Mouse (Mus musculus) small intestine, adult 2 months (tissue): ENCODE data around the gene Gramd1b.

ENCODE experiments used
- CTCF ChIP-seq: fragments of 200-500 bp; IDR thresholded peaks from 2 replicates; pipeline ENCODE4 v1.5.1; 2012; ENCODE audit warnings: low read depth, mild to moderate bottlenecking, control low read depth, inconsistent platforms, low read length, moderate library complexity, mixed read lengths; ENCODE audit not compliant: insufficient replicate concordance, insufficient read length; ENCODE audit errors: extremely low read depth
- POLR2A ChIP-seq: fragments of 200-500 bp; IDR thresholded peaks from 2 replicates; pipeline ENCODE4 v1.6.1; 2012; ENCODE audit warnings: low read depth, mild to moderate bottlenecking, control low read depth, inconsistent platforms, low read length, moderate library complexity

DNA sequence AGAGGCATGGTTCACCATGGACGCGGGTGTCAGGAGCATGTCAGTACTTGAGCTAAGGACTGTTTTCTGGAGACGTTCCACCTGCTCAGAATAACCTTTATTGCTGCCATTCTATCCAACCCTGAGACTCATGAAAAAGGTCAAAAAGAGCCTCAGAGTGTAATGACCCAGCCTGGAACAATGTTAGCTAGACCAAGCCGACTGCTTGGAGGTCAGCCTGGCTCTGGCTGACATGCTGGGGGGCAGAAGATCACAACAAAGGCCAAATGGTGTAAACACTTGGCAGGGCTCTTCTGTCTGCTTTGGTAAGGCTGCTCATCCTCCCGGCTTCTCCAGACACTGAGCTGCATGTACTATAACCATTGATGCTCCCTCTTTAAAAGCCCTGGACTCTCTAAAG is 88.4 kb downstream of the Gramd1b start:
- TF ChIP-seq CTCF = no peak
- no peak for TF ChIP-seq POLR2A
